Mouse (Mus musculus): ENCODE data around the gene E2f4. TPM values are rescaled to one million over a fixed set of nuclear protein-coding genes. Genes with fewer than 3 reads are reported as not detected.

Gene E2f4
- polyA plus RNA-seq, 1 experiment: 127 TPM

GRCm38 (mm10) chr8:105326968-105327367, 29.5 kb downstream of the E2f4 start:
- no peak for TF ChIP-seq CTCF (IDR thresholded peaks at IDR 0.05; ENCODE audit: insufficient read depth, low read length)
- no peak for TF ChIP-seq POLR2A (IDR thresholded peaks at IDR 0.05; ENCODE audit: borderline replicate concordance, extremely low read depth, low read depth, low read length)
- H3K4me1 ChIP-seq (ENCODE audit: control insufficient read depth, insufficient read depth, low read length): peaks cover 5% of the 10 kb centered on the region
- H3K4me3 ChIP-seq (replicated peaks; ENCODE audit: extremely low read depth, low read depth, low read length): peak overlapping the region; percentile 91
- WGBS: 27% methylated on average over 6 of the region's 6 CpGs
- DNase-seq: no peak

- no peak overlapping the region for H3K4me3 ChIP-seq (replicated peaks; ENCODE audit: extremely low read depth, low read depth, low read length)
- peaks cover 5% of the 10 kb centered on the region for H3K4me1 ChIP-seq (ENCODE audit: control insufficient read depth, insufficient read depth, low read length)
- WGBS: 87% methylated on average over 12 of the region's 12 CpGs
- no peak for DNase-seq
- TF ChIP-seq CTCF (IDR thresholded peaks at IDR 0.05; ENCODE audit: insufficient read depth, low read length) (no peak), POLR2A (IDR thresholded peaks at IDR 0.05; ENCODE audit: borderline replicate concordance, extremely low read depth, low read depth, low read length) (no peak)
These were observed 32.9 kb downstream of the E2f4 start for GRCm38 (mm10) chr8:105330325-105330724.

- TF ChIP-seq CTCF (IDR thresholded peaks at IDR 0.05; ENCODE audit: insufficient read depth, low read length) (no peak), POLR2A (IDR thresholded peaks at IDR 0.05; ENCODE audit: borderline replicate concordance, extremely low read depth, low read depth, low read length) (no peak)
- 90% methylated on average over 22 of the region's 22 CpGs for WGBS
- H3K4me3 ChIP-seq (replicated peaks; ENCODE audit: extremely low read depth, low read depth, low read length): no peak overlapping the region
- no peak for DNase-seq
- H3K4me1 ChIP-seq (ENCODE audit: control insufficient read depth, insufficient read depth, low read length): peaks cover 5% of the 10 kb centered on the region
These were observed 34.0 kb downstream of the E2f4 start for GRCm38 (mm10) chr8:105331469-105331868.

GRCm38 (mm10) chr8:105331931-105332330, 34.5 kb downstream of the E2f4 start:
- Histone ChIP-seq H3K4me1 (ENCODE audit: control insufficient read depth, insufficient read depth, low read length) (peaks cover 4% of the 10 kb centered on the region), H3K4me3 (replicated peaks; ENCODE audit: extremely low read depth, low read depth, low read length) (no peak overlapping the region)
- no peak for DNase-seq
- TF ChIP-seq POLR2A (IDR thresholded peaks at IDR 0.05; ENCODE audit: borderline replicate concordance, extremely low read depth, low read depth, low read length) (no peak), CTCF (IDR thresholded peaks at IDR 0.05; ENCODE audit: insufficient read depth, low read length) (no peak)
- 89% methylated on average over 9 of the region's 9 CpGs for WGBS

GRCm38 (mm10) chr8:105332523-105332922, 35.1 kb downstream of the E2f4 start:
- no peaks in the 10 kb centered on the region; the same call in 1 of the 2 replicates for H3K4me1 ChIP-seq (ENCODE audit: control insufficient read depth, insufficient read depth, low read length)
- DNase-seq: no peak
- H3K4me3 ChIP-seq (replicated peaks; ENCODE audit: extremely low read depth, low read depth, low read length): no peak overlapping the region
- 67% methylated on average over 2 of the region's 2 CpGs for WGBS
- TF ChIP-seq CTCF (IDR thresholded peaks at IDR 0.05; ENCODE audit: insufficient read depth, low read length) (no peak), POLR2A (IDR thresholded peaks at IDR 0.05; ENCODE audit: borderline replicate concordance, extremely low read depth, low read depth, low read length) (no peak)

GRCm38 (mm10) chr8:105336373-105337130, 39.1 kb downstream of the E2f4 start:
- no peak for DNase-seq
- WGBS: 86% methylated on average over 32 of the region's 32 CpGs
- H3K4me3 ChIP-seq (replicated peaks; ENCODE audit: extremely low read depth, low read depth, low read length): no peak overlapping the region
- TF ChIP-seq CTCF (IDR thresholded peaks at IDR 0.05; ENCODE audit: insufficient read depth, low read length) (no peak), POLR2A (IDR thresholded peaks at IDR 0.05; ENCODE audit: borderline replicate concordance, extremely low read depth, low read depth, low read length) (no peak)
- H3K4me1 ChIP-seq (ENCODE audit: control insufficient read depth, insufficient read depth, low read length): peaks cover 21% of the 10 kb centered on the region

GRCm38 (mm10) chr8:105338992-105339391, 41.5 kb downstream of the E2f4 start:
- 36% methylated on average over 4 of the region's 4 CpGs for WGBS
- H3K4me3 ChIP-seq (replicated peaks; ENCODE audit: extremely low read depth, low read depth, low read length): no peak overlapping the region
- no peak for DNase-seq
- TF ChIP-seq CTCF (IDR thresholded peaks at IDR 0.05; ENCODE audit: insufficient read depth, low read length): no peak
- no peak for TF ChIP-seq POLR2A (IDR thresholded peaks at IDR 0.05; ENCODE audit: borderline replicate concordance, extremely low read depth, low read depth, low read length)
- H3K4me1 ChIP-seq (ENCODE audit: control insufficient read depth, insufficient read depth, low read length): peaks cover 27% of the 10 kb centered on the region

- peak; percentile 35; the same call in 1 of the 2 replicates for TF ChIP-seq POLR2A (IDR thresholded peaks at IDR 0.05; ENCODE audit: borderline replicate concordance, extremely low read depth, low read depth, low read length)
- TF ChIP-seq CTCF (IDR thresholded peaks at IDR 0.05; ENCODE audit: insufficient read depth, low read length): no peak
- peak; percentile 77 for DNase-seq
- 23% methylated on average over 6 of the region's 6 CpGs for WGBS
- no peak overlapping the region for H3K4me3 ChIP-seq (replicated peaks; ENCODE audit: extremely low read depth, low read depth, low read length)
- peaks cover 33% of the 10 kb centered on the region for H3K4me1 ChIP-seq (ENCODE audit: control insufficient read depth, insufficient read depth, low read length)
These were observed 42.6 kb downstream of the E2f4 start for GRCm38 (mm10) chr8:105339886-105340635.

- H3K4me3 ChIP-seq (replicated peaks; ENCODE audit: extremely low read depth, low read depth, low read length): no peak overlapping the region
- H3K4me1 ChIP-seq (ENCODE audit: control insufficient read depth, insufficient read depth, low read length): peaks cover 40% of the 10 kb centered on the region
- TF ChIP-seq CTCF (IDR thresholded peaks at IDR 0.05; ENCODE audit: insufficient read depth, low read length) (no peak), POLR2A (IDR thresholded peaks at IDR 0.05; ENCODE audit: borderline replicate concordance, extremely low read depth, low read depth, low read length) (no peak)
- DNase-seq: peak; percentile 52
- 40% methylated on average over 8 of the region's 8 CpGs for WGBS
These were observed 43.9 kb downstream of the E2f4 start for GRCm38 (mm10) chr8:105341399-105341798.
